Mouse (Mus musculus) lung, adult 2 months (tissue): ENCODE data around the gene Stoml2.

Experiments used
- CTCF ChIP-seq: fragments of 200-500 bp; IDR thresholded peaks from 2 replicates; pipeline ENCODE4 v1.5.1; 2011; ENCODE audit warnings: mild to moderate bottlenecking, low read length, control low read depth; ENCODE audit not compliant: insufficient read depth
- POLR2A ChIP-seq: fragments of 200-500 bp; IDR thresholded peaks from 2 replicates; pipeline ENCODE4 v1.6.1; 2011; ENCODE audit warnings: low read depth, mild to moderate bottlenecking, control low read depth, low read length, borderline replicate concordance; ENCODE audit errors: extremely low read depth

GRCm38 (mm10) chr4:43019641-43020465 lies 11.7 kb downstream of the Stoml2 start:
- TF ChIP-seq POLR2A = no peak
- no peak for TF ChIP-seq CTCF
